Mouse (Mus musculus): ENCODE data around the gene Cd164l2. TPM values are rescaled to one million over a fixed set of nuclear protein-coding genes. Genes with fewer than 3 reads are reported as not detected.
A peak's percentile ranks its signal among the peaks of the same experiment; 100 is the strongest.

Cd164l2 gene
- polyA plus RNA-seq, 1 experiment from 2014 or later, result 5.0 TPM

- no peak for DNase-seq
- no peak for TF ChIP-seq CTCF (IDR thresholded peaks at IDR 0.05; ENCODE audit: low read depth)
- Histone ChIP-seq H3K4me2 (no peak overlapping the region), H3K27me3 (ENCODE audit: insufficient read depth, low read length) (no peaks in the 10 kb centered on the region), H3K9ac (no peak overlapping the region), H3K36me3 (ENCODE audit: insufficient read depth) (peaks cover 9% of the 10 kb centered on the region; the same call in 1 of the 2 replicates), H3K27ac (ENCODE audit: low read depth) (no peak overlapping the region), H3K4me3 (ENCODE audit: low read depth, low read length) (no peak overlapping the region), H3K9me3 (ENCODE audit: low read depth, low read length) (no peaks in the 10 kb centered on the region), H3K4me1 (ENCODE audit: insufficient read depth) (peaks cover 20% of the 10 kb centered on the region)
- ATAC-seq (ENCODE audit: insufficient read depth), result no peak
- 80% methylated on average over 4 of the region's 4 CpGs for WGBS
Measured at GRCm38 (mm10) chr4:133172451-133172850, 39.5 kb upstream of the Cd164l2 start.

- no peak for ATAC-seq (ENCODE audit: insufficient read depth)
- Histone ChIP-seq H3K36me3 (ENCODE audit: insufficient read depth) (peaks cover 28% of the 10 kb centered on the region), H3K4me2 (peak overlapping the region; percentile 25; the same call in 1 of the 2 replicates), H3K4me1 (ENCODE audit: insufficient read depth) (peaks cover 15% of the 10 kb centered on the region), H3K27me3 (ENCODE audit: insufficient read depth, low read length) (no peaks in the 10 kb centered on the region), H3K9me3 (ENCODE audit: low read depth, low read length) (no peaks in the 10 kb centered on the region), H3K27ac (ENCODE audit: low read depth) (peak overlapping the region; percentile 47; the same call in 1 of the 2 replicates), H3K9ac (no peak overlapping the region), H3K4me3 (ENCODE audit: low read depth, low read length) (no peak overlapping the region)
- WGBS, result 27% methylated on average over 4 of the region's 4 CpGs
- TF ChIP-seq CTCF (IDR thresholded peaks at IDR 0.05; ENCODE audit: low read depth), result no peak
- peak; percentile 75 for DNase-seq
Measured at GRCm38 (mm10) chr4:133174361-133174760, 37.6 kb upstream of the Cd164l2 start.

DNA sequence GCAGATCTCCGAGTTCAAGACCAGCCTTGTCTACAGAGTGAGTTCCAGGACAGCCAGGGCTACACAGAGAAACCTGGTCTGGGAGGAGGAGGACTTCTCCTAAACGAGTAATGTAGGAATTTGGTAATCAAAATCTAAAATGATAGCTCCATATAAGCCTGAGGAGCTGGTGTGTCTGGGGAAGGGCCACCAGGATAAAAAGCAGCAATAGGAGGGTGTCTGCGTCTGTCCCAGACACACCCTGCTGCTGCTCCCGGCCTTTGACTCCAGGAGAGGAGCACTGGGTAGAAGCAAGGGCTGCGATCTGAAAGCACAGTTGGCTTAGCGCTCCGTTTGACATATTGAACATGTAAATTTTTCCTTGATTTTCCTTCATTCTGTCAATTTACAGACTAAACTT, 36.7 kb upstream of the Cd164l2 start:
- no peaks in the 10 kb centered on the region for H3K9me3 ChIP-seq (ENCODE audit: low read depth, low read length)
- peaks cover 34% of the 10 kb centered on the region for H3K36me3 ChIP-seq (ENCODE audit: insufficient read depth)
- no peak overlapping the region for H3K9ac ChIP-seq
- DNase-seq (no peak), ATAC-seq (ENCODE audit: insufficient read depth) (no peak)
- H3K4me3 ChIP-seq (ENCODE audit: low read depth, low read length), result no peak overlapping the region
- no peak for TF ChIP-seq CTCF (IDR thresholded peaks at IDR 0.05; ENCODE audit: low read depth)
- 66% methylated on average over 7 of the region's 7 CpGs for WGBS
- peaks cover 6% of the 10 kb centered on the region for H3K4me1 ChIP-seq (ENCODE audit: insufficient read depth)
- H3K4me2 ChIP-seq, result no peak overlapping the region
- no peaks in the 10 kb centered on the region for H3K27me3 ChIP-seq (ENCODE audit: insufficient read depth, low read length)
- H3K27ac ChIP-seq (ENCODE audit: low read depth), result 0 out of 2 replicates have a peak overlapping the region, but pooled peaks have one; percentile 20

GRCm38 (mm10) chr4:133175998-133176760, 35.8 kb upstream of the Cd164l2 start:
- WGBS, result 40% methylated on average over 14 of the region's 14 CpGs
- no peaks in the 10 kb centered on the region for H3K9me3 ChIP-seq (ENCODE audit: low read depth, low read length)
- H3K27ac ChIP-seq (ENCODE audit: low read depth), result no peak overlapping the region
- TF ChIP-seq CTCF (IDR thresholded peaks at IDR 0.05; ENCODE audit: low read depth), result no peak
- H3K27me3 ChIP-seq (ENCODE audit: insufficient read depth, low read length), result no peaks in the 10 kb centered on the region
- H3K4me3 ChIP-seq (ENCODE audit: low read depth, low read length), result no peak overlapping the region
- peaks cover 6% of the 10 kb centered on the region; the same call in 1 of the 2 replicates for H3K4me1 ChIP-seq (ENCODE audit: insufficient read depth)
- H3K9ac ChIP-seq, result 0 out of 2 replicates have a peak overlapping the region, but pooled peaks have one; percentile 4
- DNase-seq, result no peak
- no peak for ATAC-seq (ENCODE audit: insufficient read depth)
- no peak overlapping the region for H3K4me2 ChIP-seq
- peaks cover 42% of the 10 kb centered on the region for H3K36me3 ChIP-seq (ENCODE audit: insufficient read depth)

DNA sequence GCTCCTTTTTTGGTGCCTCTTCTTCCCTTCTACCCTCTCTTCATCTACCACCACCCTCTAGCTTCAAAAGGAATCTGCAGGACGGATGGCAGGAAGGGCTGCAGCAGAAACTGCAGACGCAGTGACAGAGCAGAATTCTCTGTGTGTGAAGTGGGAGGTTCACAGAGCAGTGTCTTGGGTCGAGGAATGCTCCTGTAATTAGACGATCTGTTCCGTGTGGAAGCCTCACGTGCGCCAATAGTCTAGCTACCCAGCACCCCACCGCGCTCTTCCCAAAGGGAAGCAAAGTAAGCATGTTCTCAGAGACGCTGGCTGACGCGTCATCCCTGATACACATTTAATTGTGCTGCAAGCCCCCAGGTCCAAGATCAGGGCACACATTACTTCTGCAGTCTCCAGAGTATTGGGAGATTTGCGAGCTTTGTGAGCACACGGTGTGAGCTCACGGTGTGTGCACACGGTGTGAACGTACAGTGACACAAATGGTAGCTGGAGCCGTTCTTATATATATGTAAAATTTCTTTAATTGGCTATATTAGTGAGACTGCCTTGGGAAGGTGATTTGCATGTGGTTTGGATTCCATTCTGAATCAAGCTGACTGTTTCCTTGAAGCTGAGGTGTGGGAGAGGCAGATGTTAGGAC, 35.0 kb upstream of the Cd164l2 start:
- Histone ChIP-seq H3K4me2 (no peak overlapping the region), H3K36me3 (ENCODE audit: insufficient read depth) (peaks cover 46% of the 10 kb centered on the region), H3K9me3 (ENCODE audit: low read depth, low read length) (no peaks in the 10 kb centered on the region), H3K9ac (no peak overlapping the region), H3K27me3 (ENCODE audit: insufficient read depth, low read length) (no peaks in the 10 kb centered on the region), H3K27ac (ENCODE audit: low read depth) (no peak overlapping the region), H3K4me1 (ENCODE audit: insufficient read depth) (peaks cover 6% of the 10 kb centered on the region; the same call in 1 of the 2 replicates), H3K4me3 (ENCODE audit: low read depth, low read length) (no peak overlapping the region)
- no peak for TF ChIP-seq CTCF (IDR thresholded peaks at IDR 0.05; ENCODE audit: low read depth)
- 76% methylated on average over 18 of the region's 18 CpGs for WGBS
- ATAC-seq (ENCODE audit: insufficient read depth) (no peak), DNase-seq (no peak)

- 71% methylated on average over 5 of the region's 5 CpGs for WGBS
- peaks cover 46% of the 10 kb centered on the region for H3K36me3 ChIP-seq (ENCODE audit: insufficient read depth)
- H3K4me1 ChIP-seq (ENCODE audit: insufficient read depth), result peaks cover 6% of the 10 kb centered on the region; the same call in 1 of the 2 replicates
- no peak overlapping the region for H3K27ac ChIP-seq (ENCODE audit: low read depth)
- H3K4me3 ChIP-seq (ENCODE audit: low read depth, low read length), result no peak overlapping the region
- no peaks in the 10 kb centered on the region for H3K9me3 ChIP-seq (ENCODE audit: low read depth, low read length)
- H3K27me3 ChIP-seq (ENCODE audit: insufficient read depth, low read length), result no peaks in the 10 kb centered on the region
- TF ChIP-seq CTCF (IDR thresholded peaks at IDR 0.05; ENCODE audit: low read depth), result no peak
- no peak overlapping the region for H3K9ac ChIP-seq
- no peak overlapping the region for H3K4me2 ChIP-seq
- DNase-seq (no peak), ATAC-seq (ENCODE audit: insufficient read depth) (no peak)
Measured at GRCm38 (mm10) chr4:133178305-133178704, 33.6 kb upstream of the Cd164l2 start.

GRCm38 (mm10) chr4:133179258-133179657, 32.7 kb upstream of the Cd164l2 start:
- WGBS, result 96% methylated on average over 7 of the region's 7 CpGs
- ATAC-seq (ENCODE audit: insufficient read depth), result no peak

More at GRCm38 (mm10) chr4:133179258-133179657, 32.7 kb upstream of the Cd164l2 start:
- Histone ChIP-seq H3K4me2 (no peak overlapping the region), H3K9me3 (ENCODE audit: low read depth, low read length) (no peaks in the 10 kb centered on the region), H3K4me3 (ENCODE audit: low read depth, low read length) (no peak overlapping the region), H3K27me3 (ENCODE audit: insufficient read depth, low read length) (no peaks in the 10 kb centered on the region), H3K36me3 (ENCODE audit: insufficient read depth) (peaks cover 46% of the 10 kb centered on the region), H3K4me1 (ENCODE audit: insufficient read depth) (peaks cover 3% of the 10 kb centered on the region; the same call in 1 of the 2 replicates), H3K27ac (ENCODE audit: low read depth) (no peak overlapping the region), H3K9ac (no peak overlapping the region)
- no peak for DNase-seq
- TF ChIP-seq CTCF (IDR thresholded peaks at IDR 0.05; ENCODE audit: low read depth), result no peak
